Mouse (Mus musculus) common myeloid progenitor, adult 5-6 weeks (primary cell): ENCODE results near the gene Slc16a13. TPM values are rescaled to one million over a fixed set of nuclear protein-coding genes. Genes with fewer than 3 reads are reported as not detected.

Source experiments
- ATAC-seq: replicated peaks from 2 replicates; pipeline ENCODE4 v1.8.0; 2016; ENCODE audit warnings: low read depth, mild to moderate bottlenecking, moderate TSS enrichment, inconsistent platforms; ENCODE audit not compliant: poor library complexity, severe bottlenecking
- total RNA-seq: library from RNA; stranded (forward); fragments of 200-1000, 187-1606 nt; gene quantifications from 2 replicates; pipeline ENCODE4 v1.2.3, GENCODE M21; 2017

The Slc16a13 gene
- 4.1 and 4.8 TPM in 2 replicates for total RNA-seq

DNA sequence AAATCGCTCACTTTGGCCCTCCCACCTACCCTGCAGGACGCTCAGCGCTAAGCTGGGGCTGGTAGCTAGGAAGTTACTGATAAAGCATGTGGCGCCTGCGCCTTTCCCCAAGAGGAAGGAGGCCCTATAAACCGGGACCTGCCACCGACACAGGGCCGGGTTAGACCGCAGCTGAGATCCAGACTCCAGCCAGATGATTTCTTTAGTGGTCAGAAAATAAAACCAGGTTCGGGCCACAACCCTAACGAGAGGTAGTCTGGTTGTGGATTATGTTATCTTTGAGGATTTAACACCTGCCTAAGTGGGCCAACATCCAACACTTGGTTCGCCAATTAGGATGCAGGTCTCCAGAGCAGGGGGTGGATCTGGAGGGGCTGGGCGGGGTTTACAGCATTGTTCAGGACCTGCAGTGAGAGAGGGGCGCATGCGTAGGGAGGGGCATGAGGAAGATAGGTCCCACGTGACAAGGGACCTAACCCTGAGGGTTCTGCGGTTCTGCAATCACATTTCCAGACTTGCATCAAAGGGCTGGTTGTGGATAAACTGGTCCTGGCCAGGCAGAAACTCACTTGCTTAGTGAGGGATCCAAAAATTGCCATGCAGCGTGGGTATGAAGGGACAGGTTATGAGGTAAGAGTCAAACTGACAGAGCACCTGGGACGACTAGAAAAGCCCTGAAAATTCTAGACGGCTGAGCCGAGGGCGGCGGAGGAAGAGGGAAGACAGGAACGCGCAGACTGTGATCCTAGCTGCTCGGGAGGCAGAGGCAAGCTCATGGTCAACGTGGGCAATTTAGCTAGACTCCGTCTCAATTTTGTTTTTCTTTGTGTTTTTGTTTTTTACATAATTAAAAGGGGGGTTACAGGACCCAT, at the start of gene Slc16a13:
Gene Slc16a13 (minus strand): TSS at position 334 of the 872 bp plus-strand sequence.
- peak; percentile 81 for ATAC-seq

- ATAC-seq = no peak
These were observed 45.5 kb upstream of the Slc16a13 start for GRCm38 (mm10) chr11:70266405-70266804.

GRCm38 (mm10) chr11:70265819-70266218, 45.0 kb upstream of the Slc16a13 start:
- ATAC-seq = no peak

DNA sequence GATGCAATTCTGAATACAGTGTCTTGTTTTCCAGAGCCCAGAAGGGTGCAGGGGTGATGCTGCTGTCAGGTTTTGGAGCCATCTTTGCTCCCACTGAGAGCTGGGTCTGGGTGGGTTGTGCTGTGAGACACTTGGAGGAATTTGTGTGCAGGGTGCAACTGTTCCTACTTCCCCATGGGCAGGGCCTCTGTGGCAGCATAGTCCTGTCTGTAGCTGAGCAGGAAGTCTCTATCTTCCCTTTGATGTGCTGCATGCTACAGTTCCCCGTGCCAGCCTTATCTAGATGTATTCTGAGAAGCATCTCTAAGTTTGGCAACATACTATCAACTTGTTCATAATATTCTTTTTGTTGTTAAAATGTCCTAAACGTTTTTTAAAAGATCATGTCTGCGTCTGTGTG, 44.4 kb upstream of the Slc16a13 start:
- ATAC-seq = no peak

DNA sequence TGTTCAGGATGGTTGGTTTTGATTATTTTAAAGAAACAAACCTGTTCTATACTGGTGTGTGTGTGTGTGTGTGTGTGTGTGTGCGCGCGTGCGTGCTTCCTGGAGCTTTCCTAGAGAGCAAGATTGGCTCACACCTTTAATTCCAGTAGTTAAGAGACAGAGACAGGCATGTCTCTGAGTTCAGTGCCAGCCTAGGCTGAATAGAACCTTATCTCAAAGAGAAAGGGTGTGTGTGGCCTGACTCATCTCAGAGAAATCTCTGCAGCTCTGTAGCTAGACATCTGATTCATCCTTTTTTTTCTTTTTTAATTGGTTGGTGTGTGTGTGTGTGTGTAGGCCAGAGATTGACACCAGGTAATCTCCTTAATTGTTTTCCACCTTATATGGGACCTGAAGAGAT, 38.2 kb upstream of the Slc16a13 start:
- ATAC-seq = no peak

DNA sequence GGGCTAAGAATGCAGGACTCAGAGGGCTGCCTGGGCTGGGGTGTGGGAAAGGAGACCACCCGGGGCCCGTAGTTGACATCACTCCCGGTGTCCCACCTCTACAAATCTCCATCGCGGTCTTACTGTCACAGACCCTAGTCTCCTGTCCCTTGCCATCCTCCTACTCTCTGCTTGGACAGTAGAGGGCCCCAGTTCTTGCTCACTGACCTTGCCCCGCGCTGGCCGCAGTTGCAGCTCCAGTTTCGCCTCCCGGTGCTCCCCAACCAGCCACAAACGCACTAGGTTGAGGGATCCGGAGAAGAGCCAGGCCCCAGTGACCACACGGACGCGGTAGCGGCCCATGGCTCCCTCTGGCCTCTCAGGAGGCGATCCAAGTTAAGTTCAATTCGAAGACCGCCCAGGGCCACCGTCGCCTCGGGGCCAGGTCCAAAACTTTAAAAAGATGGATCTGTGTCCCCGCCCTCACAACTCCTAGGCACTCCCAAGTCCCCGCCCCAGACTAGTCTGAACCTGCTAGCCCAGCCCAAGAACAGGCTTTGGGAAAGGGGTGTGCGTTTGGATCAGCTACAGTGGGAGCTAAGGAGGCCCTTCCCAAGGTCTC, 34.2 kb upstream of the Slc16a13 start, which contains the start of gene Alox12:
Gene Alox12 (minus strand): TSS at position 423 of the 601 bp plus-strand sequence.
- ATAC-seq = peak; percentile 40; the same call in 1 of the 2 replicates

DNA sequence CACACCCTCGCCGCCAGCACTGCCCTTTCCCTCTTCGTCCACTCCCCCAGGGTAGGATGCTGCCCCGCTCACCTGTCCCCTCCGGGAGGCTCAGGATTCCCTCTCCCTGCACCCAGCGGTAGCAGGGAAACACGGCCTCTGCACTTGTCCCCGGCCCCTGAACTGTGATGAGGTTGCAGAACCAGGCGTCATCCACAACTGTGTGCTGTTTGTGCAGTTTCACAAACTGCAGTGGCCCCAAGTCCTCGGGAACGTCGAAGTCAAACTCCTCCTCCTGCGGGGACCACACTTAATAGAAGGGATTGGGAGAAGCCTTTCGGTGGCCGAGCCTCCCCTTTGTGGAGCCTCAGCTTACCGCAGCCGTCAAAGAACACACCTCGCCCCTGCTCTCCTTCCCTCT, 33.5 kb upstream of the Slc16a13 start:
- ATAC-seq = peak; percentile 28; the same call in 1 of the 2 replicates

DNA sequence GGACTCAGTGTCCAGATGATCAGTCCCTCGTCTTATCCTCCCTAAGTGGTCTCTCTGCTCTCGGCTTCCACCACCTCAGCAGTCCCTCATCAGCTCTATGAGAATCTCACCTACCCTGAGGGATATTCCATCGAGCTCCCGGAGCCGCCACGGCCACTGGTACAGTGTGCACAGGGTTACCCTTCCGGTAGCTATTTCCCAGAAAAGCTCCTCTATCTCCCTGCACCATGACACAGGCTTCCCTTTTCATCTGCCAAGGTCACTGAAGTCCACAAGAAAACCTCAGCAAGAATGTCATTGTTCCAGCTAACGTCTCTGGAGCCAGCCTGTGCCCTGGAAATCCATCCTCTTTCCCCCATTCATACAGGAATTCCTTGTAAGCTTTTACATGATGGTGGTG, 31.0 kb upstream of the Slc16a13 start:
- ATAC-seq = no peak

- 0 out of 2 replicates have a peak, but pooled peaks have one; percentile 27 for ATAC-seq
These were observed 29.3 kb upstream of the Slc16a13 start for GRCm38 (mm10) chr11:70250150-70250549.

- peak; percentile 67 for ATAC-seq
These were observed 26.4 kb upstream of the Slc16a13 start for GRCm38 (mm10) chr11:70247136-70247845.

- no peak for ATAC-seq
These were observed 21.7 kb upstream of the Slc16a13 start for GRCm38 (mm10) chr11:70242591-70242990.

GRCm38 (mm10) chr11:70239541-70240279, 18.8 kb upstream of the Slc16a13 start, which contains the start of the genes Gm21988 and Rnasek:
Gene Gm21988, minus strand, starts transcription at chr11:70239830.
Gene Rnasek, minus strand, starts transcription at chr11:70239842.
- ATAC-seq = peak; percentile 43

DNA sequence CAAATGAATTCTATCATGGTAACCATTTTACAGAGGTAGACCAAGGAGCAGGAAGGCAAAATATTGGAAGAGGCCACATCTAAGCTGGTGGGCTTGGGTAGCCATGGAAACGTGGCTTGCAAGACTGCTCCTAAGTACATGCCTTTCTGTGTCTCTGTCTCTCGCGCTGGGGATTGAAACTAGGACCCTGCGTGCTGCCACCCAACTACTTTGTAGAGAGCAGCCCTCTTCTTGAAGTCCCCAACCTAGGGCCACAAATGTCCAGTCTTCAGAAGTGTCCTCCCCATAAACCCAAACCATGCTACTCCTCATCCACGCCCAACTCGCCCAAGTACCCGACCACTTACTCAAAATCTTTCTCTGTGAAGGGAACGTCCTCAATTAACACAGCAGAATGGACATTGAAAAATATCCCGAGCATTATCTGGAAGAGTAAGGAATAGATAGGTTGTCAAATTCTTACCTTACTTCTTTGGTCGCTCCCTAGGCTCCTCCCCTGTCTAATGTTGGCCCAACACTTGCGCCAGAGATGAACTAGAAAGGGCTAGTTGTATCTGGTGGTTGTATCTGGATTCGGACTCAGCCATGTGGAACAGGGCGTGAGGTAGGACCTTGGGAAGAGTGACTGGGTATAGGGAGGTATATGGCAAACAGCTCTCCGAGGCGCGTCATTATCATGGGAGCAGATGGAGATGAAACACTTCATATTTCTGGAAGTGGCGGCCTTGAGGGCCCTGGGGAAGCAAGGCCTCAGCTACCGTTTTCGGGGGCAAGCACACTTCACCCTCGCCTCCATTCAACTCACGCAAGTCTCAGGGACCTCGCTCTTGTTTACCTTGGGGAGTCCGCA, 18.0 kb upstream of the Slc16a13 start:
- ATAC-seq = no peak

GRCm38 (mm10) chr11:70237457-70238167, 16.7 kb upstream of the Slc16a13 start, which contains the start of gene 0610010K14Rik:
Gene 0610010K14Rik, minus strand, starts transcription at chr11:70237914.
- peak; percentile 83 for ATAC-seq

- no peak for ATAC-seq
These were observed 15.9 kb upstream of the Slc16a13 start for GRCm38 (mm10) chr11:70236717-70237116.

GRCm38 (mm10) chr11:70235254-70235900, 14.5 kb upstream of the Slc16a13 start:
- ATAC-seq = no peak

- ATAC-seq = no peak
These were observed 13.6 kb upstream of the Slc16a13 start for GRCm38 (mm10) chr11:70234497-70234896.

DNA sequence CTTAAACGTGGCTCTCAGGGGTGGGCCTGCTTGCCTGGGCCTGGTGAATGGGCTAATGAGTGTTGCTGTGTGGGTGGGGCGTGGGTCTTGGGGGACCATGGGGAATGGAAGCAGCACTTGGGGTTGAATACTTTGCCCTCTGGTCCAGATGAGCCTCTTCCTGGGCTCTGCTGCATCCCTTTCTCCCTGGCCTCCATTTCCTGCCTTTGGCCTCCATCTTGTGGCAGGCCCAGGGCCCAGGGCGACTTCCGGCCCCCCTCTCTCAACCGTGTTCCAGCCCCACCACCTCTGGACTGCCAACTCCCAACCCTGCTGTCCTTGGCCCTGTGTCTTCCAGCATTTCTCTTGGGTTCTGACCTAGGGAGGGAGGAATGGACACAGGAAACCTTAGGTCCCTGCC, 13.2 kb upstream of the Slc16a13 start:
- ATAC-seq = no peak
